Mouse (Mus musculus): Measurements from ENCODE around the gene Gjd2.

Gjd2 gene

DNA sequence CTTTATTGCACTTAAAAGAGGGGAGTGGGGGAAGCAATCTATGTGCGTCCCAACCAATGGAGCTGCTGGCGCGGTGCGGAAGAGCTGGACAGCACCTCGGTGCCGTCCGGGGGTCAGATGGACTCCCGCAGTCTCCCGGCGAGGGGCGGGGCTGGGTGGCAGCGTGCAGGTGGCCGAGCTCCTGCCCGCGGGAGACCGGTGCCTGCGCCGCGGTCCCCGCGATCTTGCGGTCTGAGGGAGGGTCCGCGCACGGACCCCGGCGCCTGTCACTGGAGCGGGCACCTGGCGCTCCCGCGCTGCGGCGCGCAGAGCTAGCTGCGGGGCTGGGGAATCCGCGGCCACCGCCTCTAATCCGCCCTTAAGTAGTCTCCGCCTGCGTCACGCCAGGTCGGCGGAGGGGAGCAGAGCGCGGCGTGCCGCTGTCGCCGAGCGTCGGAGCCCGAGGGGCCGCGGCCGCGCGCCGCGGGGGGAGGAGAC, at the start of gene Gjd2:
Gene Gjd2 (minus strand): TSS at position 325 of the 477 bp plus-strand sequence.
- DNase-seq (ENCODE audit: low spot score in 2 of 2), result no peak

DNA sequence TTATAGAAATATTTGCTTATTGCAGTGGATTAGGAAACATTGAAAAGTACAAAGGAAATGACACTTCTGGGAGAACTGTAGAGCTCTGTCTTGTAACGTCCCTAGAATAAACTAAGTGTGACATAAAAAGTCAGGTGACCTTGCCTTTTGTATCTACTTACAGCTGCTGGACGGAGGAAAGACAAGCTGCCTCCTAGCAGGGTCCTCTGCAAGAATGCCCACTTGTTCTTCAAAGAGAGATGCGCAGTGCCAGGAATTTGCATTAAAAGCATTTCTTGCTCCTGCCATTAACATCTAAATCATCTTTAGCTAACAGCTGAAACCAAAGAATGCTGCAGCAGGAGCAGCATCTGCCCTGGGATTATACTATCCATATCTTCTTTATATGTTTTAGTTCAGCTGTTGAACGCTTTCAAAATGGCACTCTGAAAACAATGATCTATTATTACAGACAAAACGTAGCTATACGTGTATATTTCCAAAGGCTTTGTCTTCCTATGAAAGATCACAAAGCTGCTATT, 46.7 kb upstream of the Gjd2 start:
- no peak for DNase-seq (ENCODE audit: low spot score in 2 of 2)

DNA sequence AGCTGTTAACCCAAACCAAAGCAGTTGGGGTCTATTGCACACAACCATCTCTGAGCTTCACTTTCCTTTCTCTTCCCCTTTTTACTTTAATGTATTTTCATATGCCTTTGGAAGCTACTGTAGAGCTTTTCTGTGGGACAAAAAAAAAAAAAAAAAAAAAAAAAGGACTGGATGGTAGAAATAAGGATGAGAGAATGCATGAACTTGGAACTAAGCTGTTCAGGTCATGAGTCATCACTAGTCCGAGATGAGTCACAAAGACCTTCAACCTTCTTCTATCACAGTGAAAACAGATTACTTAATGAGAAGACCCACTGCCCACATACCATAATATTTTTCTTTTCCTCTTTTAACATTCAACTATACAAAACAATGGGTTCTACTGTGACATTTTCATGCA, 46.2 kb upstream of the Gjd2 start:
- DNase-seq (ENCODE audit: low spot score in 2 of 2), result no peak

DNA sequence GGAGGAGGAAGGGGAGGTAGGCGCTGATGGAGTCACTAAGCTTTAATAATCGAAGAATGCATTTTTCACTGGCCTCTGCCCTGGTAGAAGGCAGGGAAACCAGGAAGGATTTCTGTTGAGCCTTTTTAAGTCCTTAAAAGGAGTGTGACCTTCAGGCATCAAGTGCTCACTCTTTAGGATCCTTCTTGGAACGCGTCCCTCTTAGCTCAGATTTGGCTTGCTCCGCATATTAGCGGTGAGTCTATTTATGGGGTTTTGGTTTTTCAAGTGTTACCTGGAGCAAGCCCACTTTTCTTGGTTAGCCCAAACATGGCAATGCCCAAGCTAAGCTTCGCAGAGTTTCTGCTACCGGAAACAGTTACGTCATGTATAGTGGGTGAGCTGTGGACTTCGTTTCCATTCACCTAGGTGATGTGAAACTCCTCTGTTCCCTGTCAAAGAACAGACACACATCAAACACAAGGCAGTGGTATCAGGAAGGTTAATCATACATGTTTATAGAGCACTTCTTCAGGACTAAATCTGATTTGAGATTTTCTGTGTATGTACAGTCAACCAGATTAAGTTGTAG, 44.9 kb upstream of the Gjd2 start:
- DNase-seq (ENCODE audit: low spot score in 2 of 2), result no peak

DNA sequence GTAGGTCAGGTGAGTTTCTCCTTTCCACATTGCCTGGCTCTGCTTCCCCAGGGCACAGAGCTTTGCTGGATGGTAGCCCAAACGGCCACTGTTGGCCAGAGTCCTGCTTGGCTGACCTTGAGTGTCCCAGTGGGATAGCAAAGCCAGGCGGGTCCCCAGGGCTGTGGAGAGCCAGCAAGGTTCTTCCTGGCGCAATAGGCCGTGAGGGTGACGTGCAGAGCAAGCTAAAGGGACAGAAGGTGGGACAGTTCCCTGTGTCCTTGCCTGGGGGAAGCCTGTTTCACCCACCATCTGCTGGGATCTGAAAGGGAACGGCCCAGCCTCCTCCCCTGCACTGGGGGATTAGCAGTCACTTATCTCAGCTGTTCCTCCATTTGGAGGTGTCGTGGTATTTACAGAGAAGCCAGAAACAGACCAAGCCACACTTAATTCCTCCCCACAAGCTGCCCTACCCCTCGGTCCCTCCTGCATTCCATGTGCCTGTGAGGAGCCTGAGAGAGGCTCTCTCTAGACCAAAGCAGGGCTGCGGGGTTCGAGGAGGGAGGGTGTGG, 44.0 kb upstream of the Gjd2 start:
- DNase-seq (ENCODE audit: low spot score in 2 of 2), result no peak

DNA sequence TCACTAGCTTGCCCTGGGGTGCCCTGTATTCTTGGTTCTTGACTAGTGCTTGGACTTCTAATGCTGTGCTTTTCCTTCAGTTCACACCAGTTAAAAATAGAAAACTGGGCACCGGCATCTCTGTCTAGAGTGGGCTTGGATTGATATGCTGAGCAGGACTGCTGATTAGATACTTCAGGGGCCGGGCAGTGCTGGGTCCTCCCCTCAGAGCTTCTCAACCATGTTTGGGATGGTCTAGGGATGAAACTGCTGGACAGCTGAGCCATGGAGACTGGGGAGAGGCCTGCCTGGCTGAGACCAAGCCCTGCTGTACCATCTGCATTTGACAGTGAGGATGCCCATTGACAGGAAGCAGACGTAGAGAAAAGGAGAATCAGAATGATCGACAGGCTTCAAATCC, 40.7 kb upstream of the Gjd2 start:
- DNase-seq (ENCODE audit: low spot score in 2 of 2), result no peak

DNA sequence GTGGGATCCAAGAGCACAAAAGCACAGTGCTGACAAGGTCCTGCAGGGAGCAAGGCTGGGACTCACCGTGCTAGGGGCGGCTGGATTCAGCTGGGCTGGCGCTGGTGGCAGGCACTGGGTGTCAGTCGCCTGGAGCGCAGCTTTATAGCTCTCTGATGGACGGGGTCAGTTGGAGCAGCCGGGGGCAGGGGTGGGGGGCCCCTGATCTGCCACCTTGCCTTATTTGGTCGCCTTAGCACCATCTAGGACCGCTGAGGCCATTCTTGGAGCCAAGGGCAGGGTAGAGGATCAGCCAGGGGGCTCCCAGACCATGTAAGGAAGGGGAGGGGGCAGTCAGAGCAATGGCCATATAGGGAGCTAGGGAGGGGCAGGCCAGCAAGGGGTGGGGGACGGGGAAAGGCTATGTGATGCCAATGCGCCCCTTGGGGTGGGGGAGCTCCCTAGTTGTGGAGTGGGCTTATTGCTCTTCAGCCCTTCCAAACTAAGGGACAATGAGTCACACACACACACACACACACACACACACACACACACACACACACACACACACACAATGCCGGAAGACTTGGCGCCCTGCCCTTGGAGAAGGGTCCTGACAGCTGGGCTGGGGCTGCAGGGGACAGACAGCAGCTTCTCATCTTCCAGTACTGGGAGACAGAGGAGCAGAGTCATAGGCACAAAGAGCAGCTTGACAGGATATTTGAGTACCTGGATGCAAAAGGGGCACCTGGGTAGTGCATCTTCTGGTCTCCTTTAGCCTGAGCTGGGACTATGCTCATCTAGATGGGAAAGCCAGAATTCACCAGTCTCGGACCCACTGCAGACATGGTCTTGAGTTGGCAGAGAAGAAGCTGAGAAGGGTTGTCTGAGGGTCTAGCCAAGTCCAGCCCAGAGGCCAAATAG, 39.5 kb upstream of the Gjd2 start, which contains the start of gene Actc1:
Gene Actc1 (minus strand): TSS at position 853 of the 903 bp plus-strand sequence.
- DNase-seq (ENCODE audit: low spot score in 2 of 2), result no peak

DNA sequence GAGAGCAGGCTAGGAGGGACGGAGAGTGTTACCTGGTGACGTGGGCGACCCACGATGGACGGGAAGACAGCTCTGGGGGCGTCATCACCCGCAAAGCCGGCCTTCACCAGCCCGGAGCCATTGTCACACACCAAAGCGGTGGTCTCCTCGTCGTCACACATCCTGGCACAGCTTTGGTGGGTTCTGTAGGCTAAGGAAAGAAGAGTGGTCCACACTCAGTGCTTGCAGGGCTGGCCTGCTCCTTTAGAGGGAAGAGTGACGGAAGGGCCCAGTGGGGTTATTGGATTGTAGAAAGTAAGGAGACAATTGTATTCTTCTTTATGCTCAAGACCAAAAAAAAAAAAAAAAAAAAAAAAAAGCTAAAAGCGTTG, 38.4 kb upstream of the Gjd2 start:
- no peak for DNase-seq (ENCODE audit: low spot score in 2 of 2)

DNA sequence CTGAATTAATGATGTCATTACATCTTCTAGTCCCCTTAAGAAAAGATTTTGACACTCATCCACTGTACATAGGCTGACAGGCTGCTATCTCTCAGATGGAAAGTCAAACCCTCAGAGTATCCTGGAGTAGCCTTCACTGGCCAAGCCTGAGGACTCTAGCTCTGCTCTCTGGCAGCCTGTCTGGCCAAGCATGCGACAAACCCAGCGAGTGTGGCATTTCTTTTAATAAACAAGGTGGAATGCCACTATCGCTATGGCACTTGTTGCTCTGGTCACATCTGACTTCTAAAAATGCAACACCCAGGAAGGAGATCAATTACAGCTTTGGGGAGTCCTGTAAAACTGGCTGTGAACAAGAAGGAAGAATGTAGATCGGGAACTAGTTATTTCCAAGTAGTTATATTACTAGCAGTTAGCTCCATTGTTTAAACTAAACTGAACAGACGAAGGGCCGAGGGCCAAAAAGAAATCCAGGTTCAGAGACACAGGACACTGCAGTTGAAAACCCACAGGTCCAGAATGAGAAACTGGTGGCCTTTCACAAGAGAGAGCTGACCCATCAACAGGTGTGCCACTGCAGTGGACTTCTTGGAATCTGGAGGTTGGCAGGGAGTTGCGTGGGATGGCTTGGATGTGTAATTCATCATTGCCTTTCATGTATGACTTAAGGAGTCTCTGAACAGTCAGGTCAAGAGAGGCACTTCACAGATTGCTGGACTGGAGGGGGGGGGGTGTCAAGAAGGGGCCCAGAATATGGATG, 37.9 kb upstream of the Gjd2 start:
- no peak for DNase-seq (ENCODE audit: low spot score in 2 of 2)

DNA sequence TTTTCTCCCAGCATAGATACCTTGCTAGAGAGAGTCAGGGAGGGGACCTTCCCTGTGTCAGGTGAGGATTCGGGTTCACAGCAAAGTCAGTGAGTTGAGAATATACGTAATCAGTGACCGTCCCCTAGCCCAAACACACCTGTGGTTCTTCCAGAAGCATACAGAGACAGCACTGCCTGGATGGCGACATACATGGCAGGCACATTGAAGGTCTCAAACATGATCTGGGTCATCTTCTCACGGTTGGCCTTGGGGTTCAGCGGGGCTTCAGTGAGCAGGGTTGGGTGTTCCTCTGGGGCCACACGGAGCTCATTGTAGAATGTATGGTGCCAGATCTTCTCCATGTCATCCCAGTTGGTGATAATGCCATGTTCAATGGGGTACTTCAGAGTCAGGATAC, 36.7 kb upstream of the Gjd2 start:
- no peak for DNase-seq (ENCODE audit: low spot score in 2 of 2)

DNA sequence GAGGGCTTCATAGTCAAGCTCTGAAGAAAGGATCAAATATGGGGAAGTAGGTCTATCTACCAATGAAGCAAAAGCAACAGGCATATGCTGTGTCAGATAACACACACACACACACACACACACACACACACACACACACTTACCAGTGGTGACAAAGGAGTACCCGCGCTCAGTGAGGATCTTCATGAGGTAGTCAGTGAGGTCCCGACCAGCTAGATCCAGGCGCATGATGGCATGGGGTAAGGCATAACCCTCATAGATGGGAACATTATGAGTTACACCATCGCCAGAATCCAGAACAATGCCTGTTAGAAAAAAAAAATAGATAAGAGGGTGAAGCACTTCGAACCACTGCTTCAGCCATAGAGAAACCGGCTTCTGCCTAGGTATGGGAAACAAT, 36.0 kb upstream of the Gjd2 start:
- DNase-seq (ENCODE audit: low spot score in 2 of 2), result no peak

DNA sequence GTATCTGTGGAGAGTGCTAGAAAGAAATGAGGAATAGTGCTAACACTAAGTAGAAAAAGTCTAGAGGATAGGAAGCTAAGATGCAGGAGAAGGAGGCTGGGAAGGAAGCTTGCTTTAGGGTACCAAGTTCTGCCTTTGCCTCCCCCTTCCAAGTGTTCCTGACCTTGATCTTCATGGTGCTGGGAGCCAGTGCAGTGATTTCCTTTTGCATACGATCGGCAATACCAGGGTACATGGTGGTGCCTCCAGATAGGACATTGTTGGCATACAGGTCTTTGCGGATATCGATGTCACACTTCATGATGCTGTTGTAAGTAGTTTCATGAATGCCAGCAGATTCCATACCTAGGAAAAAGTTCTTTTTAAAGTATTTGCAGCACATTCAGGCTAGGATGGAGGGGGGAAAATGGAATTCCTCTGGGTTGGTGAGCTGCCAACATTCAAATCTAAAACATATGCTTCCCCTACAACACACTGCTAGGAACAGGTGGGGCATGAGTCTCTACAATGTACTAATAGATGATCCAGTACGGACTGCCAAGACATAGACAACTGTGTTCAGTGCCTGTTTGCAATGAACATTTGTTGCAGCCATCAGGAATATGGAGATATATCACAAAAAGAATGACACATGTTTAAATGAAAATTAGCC, 34.7 kb upstream of the Gjd2 start:
- no peak for DNase-seq (ENCODE audit: low spot score in 2 of 2)

DNA sequence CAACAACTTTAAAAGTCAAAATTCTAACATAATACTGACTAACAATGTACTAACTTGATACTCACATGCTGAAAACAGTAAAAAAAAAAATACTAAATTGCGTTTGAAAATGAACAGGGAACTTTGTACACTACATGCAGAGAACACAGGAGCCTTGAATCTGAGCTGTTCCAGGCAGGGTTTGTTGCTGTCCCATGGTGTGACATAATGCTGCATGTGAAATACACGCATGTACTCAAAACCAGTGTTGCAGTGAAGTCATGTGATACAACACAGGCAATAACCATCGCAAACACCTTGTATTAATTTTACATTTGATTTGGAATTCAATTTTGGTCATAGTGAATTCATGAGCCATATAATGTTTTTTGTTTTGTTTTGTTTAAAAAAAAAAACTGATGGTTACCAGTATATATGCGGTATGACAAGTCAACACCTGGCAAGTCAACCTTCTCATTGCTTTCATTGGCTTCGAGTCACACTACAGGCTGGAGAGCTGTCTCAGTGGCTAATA, 32.8 kb upstream of the Gjd2 start:
- no peak for DNase-seq (ENCODE audit: low spot score in 2 of 2)

DNA sequence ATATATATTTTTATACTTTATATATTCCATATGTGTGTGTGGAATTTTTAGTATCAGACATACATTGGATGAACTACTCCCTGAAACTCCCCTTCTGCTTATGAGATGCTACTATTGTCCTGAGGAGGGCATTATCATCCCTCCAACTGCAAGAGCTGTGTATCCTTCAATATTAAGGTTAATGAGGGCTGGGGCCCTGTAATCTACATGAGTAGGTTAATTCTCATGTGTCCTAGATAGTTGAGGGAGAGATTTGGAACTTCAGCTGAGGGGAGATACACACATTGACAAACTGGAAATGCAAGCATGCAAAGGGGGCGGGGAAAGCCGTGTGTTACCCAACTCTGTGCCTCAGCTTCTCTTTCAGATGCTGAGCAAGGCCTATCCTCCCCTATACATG, 24.5 kb upstream of the Gjd2 start:
- DNase-seq (ENCODE audit: low spot score in 2 of 2), result no peak

DNA sequence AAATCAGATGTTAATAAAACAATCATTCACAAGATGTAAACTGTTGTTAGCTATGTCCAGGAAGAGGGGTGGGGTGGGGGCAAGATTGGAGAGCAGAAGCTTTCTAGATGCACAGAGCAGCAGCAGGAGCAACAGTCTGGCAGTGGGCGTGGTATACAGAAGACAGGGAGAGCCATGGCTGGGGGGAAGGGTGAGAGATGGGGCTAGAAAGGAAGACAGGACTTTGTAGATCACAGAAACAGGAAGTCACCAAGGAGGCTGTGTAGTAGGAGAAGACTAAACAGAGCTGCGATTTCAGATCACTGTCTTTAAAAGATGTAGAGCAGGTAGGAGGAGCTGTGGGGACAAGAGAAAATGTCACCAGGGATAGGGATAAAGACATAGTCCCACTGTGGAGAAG, 18.8 kb upstream of the Gjd2 start:
- no peak for DNase-seq (ENCODE audit: low spot score in 2 of 2)

DNA sequence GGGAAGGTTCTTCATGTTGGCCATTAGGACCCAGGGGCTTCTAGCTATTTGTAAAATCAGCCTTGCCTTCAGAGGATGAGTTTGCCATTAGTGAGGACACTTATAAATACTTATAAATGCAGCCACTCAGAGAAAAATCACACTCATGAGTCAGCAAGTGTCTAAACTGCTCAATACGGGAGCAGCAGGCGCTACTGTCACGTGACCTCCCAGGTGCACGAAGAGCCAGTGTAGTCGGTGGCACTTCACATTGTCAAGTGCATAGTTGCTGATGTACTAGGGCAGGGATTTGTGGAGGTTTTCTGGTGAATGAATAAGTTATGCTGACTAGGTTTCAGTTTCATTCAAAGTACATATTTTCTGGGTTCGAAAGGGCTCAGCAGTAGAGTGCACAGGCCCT, 10.0 kb upstream of the Gjd2 start:
- no peak for DNase-seq (ENCODE audit: low spot score in 2 of 2)

DNA sequence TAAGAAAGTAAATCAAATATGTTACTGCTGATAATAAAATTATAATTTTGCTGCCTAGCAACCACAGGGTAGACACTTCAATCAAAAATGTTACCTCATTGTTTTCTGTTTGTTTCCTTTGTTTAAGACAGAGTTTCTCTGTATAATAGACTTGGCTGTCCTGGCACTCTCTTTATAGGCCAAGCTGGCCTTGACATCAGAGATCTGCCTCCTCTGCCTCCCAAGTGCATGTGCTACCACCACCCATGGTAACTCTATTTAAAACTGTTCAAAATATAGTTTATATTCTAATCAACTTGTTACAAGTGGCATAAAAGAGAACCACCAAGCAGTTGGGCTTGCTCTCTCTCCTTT, 6.8 kb upstream of the Gjd2 start:
- no peak for DNase-seq (ENCODE audit: low spot score in 2 of 2)

DNA sequence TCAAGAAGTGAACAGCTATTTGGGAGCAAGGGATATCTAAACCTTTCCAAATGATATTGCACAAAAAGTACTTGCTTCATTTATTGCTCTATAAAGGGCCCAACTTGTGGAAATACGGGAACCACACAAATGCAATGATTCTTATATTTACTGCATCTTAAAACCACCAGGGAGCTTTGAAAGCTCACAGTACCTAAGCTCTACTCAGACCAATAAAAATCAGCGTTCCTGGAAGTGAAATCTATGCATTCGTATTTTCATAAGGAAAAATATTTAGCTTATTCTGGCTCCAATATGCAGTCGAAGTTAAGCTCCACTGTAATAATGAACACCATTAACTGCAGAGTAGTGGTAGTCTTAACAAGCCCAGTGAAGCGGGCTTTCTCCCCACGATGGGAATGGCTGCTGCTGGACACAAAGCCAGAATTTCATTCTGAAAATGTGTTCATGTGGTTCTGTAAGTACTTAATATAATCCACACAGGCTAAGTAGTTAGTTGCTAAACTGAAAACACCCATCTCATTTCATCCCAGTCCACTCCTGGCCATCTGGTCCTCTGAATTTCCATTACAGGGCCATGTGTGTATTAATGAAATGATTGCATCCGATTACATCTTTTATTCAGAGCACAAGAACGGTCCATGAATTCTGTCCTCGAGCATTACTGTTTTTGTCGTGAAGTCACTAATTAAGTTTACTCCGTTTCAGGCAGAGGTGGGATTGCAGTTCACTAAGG, 6.2 kb upstream of the Gjd2 start:
- no peak for DNase-seq (ENCODE audit: low spot score in 2 of 2)

DNA sequence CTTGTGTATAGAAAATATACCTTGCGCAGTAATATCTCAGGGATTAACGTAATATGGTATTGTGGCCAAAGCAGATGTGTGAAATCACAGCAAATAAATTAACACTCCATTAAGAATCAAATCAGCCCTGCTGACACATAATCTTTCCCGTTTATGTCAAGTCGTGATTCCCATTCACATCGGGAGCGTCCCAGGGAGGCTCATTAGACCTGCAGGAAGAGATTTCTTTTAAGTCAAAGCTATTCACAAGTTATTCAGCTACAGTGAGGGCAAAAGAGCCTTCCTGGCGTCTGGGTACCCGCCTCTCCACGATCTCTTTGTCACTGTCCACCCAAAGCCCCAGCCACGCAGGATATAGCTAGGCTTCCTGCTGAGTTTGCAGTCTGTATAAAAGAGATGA, 4.7 kb upstream of the Gjd2 start:
- no peak for DNase-seq (ENCODE audit: low spot score in 2 of 2)

DNA sequence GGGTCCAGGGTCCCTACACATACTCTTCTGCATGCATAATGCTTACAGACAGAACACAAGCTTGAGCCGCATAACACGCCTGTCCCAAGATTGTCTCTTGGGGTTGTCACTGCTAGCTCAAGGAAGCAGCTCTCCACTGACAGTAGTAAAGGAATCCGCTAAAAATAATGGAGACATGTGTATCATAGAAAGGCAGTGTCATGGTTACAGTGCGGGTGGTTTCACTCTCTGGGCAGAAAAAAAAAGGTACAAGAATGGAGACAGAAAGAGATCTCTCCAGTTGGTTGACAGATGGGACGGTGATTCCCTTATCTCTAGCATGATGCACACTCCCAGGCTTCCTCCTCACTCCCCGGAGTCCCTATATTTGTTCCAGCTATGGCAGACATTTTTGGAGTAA, 1.4 kb upstream of the Gjd2 start:
- no peak for DNase-seq (ENCODE audit: low spot score in 2 of 2)

DNA sequence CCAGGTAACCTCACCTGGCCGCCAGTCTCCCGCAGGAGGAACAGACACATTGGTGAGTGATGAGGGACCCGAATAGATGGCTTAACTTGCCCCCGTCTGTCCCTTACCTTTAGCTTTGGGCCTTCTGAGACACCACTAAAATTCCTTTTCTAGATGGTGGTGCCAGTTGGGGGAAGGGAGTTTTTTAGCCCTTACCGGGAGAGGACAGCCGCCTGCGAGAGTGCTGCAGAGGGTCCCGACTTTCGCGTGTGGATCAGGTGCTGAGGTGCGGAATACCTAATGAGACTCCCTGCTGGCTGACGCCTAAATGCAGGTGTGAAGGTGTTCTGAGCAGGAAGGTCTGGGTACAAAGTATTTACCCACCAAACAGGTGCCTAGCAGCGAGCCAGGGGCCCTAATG, 427 bp upstream of the Gjd2 start:
- DNase-seq (ENCODE audit: low spot score in 2 of 2), result no peak
